Mouse (Mus musculus) neural tube, embryonic 10.5 days (tissue): Measurements from ENCODE around the gene Pdgfa.

Source experiments
- DNase-seq: peaks from one replicate; pipeline ENCODE4 v3.0.0-alpha.2; 2017; ENCODE audit warnings: low spot score; ENCODE audit errors: extremely low spot score

The Pdgfa gene

GRCm38 (mm10) chr5:138994786-138995720, 2.1 kb downstream of the Pdgfa start:
- peak; percentile 76 for DNase-seq

DNA sequence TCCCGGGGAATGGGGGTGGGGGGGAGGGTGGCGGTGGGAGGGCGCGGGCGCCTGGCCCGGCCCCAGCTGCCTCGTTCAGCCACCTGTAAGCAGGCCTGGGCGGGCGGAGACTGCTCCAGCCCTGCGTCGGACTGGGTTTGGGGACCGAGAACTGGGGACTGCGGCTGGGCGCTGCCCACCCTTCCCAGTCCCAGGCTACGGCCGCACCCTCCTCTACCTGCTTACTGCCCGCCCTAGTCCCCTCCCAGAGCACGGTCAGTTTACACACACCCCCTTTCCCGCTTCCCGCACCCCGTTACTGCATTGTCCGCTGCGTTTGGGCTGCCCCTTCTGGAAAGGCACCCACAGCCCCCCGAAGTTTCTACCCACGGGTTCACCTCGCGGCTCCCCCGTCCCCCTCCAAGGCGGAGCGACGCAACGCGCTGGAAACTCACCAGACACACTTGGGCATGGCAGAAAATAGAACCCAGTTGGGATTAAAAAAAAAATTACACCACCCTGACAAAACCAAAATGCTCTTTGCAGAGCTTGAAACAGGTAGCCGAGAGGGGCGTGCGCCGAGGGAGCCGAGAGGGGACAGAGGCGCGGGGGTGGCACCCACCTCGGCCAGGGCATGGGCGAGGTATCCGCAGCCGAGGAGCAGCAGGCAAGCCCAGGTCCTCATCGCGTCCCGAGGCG, 2.9 kb downstream of the Pdgfa start:
- DNase-seq = no peak

GRCm38 (mm10) chr5:138993371-138994107, 3.6 kb downstream of the Pdgfa start:
- peak; percentile 57 for DNase-seq

- peak; percentile 60 for DNase-seq
Measured at GRCm38 (mm10) chr5:138992611-138993370, 4.4 kb downstream of the Pdgfa start.

DNA sequence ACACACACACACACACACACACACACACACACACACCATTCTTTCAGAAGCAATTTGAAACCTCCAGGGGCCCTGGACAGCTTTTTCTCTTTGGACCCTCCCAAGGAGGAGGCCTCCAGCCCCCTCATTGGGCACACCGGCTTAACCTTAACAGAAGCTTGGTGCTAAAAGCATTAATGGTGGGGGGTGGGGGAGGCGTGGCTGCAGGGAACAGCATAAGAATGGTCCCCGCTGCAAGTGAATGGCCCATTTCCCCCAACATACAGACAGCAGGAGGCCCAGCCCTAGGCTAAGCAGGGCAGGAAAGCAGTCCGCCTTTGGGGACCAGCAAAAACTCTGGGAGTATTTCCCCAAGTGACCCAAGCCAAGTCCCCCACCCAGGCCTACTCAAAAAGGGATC, 5.4 kb downstream of the Pdgfa start:
- DNase-seq = peak; percentile 22

GRCm38 (mm10) chr5:138990659-138991380, 6.3 kb downstream of the Pdgfa start:
- no peak for DNase-seq

DNA sequence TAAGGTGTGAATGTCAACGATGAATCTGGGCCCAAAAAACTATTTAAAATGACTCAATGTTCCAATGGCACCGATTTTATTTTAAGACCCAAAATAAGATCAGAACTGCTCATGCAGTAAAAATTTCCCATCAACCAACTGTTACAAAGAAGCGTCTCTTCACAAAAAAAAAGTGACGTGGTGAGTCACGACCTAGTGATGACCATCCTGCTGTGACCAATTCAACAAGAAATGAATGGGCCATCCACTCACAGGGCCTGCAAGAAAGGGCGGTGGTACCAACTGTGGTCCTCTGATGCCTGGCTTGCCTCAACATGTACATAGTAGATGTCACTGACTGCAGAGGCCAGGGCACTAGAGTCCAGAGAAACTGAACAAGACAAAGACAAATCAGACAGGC, 7.6 kb downstream of the Pdgfa start:
- DNase-seq = no peak

DNA sequence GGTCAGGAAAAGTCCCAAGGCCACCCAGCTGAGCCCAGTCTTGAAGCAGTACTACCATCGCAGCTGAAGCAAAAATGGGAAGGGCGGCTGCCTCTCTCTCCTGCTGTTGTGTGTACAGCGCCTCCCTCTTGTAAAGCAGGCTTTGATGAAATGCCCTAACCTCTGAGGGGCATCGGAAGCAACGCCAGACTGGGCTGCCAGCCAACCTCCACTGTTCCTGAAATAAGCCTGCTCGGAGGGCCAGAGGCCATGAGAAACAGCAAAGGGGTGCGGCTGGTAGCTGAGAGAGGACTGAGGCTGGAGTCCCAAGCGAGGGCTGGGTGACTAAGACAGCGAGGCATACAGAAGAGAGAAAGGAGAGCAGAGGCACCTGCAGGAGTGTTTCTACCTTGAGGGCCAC, 8.4 kb downstream of the Pdgfa start:
- no peak for DNase-seq

GRCm38 (mm10) chr5:138987994-138988393, 9.2 kb downstream of the Pdgfa start:
- DNase-seq = no peak

DNA sequence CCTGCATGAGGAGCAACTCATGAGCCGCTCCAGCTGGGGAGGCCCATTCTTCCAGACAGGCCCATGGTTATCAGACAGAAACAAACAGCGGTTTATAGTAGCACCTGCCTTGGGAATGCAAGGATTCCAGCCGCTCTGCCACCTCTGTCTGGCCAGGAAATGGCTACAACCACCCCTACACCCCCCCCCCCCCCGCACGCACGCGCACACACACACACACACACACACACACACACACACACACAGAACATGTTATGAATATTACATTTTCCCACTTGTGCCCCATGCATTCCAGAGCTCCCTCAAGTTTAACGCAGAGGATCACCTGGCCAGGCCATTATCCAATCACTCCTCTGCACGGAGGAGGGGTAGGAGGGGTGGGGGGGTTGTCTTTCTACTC, 15.2 kb downstream of the Pdgfa start:
- DNase-seq = no peak

- DNase-seq = no peak
Measured at GRCm38 (mm10) chr5:138980608-138981007, 16.6 kb downstream of the Pdgfa start.

DNA sequence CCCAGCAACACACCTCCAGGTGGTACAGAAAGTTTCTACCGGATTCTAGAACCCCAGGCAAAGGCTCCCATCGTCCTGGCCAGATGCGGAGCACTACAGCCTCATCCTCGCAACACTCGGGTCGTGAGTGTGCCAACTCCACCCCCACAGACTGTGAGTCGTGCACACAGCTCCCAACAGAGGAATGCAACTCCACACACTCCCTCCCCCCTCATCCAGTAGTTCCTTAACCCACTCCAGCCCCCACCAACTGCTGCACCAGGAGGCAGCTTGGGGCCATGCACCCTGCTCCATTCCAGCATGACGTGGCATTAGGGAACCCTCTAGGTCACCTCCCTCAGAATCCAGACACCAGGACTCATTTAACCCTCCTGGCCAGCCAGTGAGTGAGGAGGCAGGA, 17.3 kb downstream of the Pdgfa start:
- DNase-seq = no peak

DNA sequence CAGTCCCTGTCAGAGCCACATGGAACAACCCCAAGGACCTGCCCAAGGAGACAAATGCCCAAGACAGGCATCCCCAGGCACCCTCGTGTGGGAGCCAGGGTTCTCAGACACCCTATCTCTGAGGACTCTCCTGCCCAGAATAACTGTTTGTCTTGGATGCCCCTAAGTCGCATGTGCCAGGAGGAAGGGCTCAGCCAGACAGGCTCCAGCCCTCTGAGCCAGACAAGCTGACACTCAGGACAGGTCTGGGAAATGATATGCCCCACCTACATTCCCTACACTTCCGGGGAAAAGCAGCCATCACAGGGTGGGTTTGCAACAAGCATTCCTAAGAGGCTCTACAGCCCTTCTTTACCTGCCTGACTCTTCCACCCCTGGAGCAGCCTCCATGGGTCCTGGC, 19.4 kb downstream of the Pdgfa start:
- no peak for DNase-seq

DNA sequence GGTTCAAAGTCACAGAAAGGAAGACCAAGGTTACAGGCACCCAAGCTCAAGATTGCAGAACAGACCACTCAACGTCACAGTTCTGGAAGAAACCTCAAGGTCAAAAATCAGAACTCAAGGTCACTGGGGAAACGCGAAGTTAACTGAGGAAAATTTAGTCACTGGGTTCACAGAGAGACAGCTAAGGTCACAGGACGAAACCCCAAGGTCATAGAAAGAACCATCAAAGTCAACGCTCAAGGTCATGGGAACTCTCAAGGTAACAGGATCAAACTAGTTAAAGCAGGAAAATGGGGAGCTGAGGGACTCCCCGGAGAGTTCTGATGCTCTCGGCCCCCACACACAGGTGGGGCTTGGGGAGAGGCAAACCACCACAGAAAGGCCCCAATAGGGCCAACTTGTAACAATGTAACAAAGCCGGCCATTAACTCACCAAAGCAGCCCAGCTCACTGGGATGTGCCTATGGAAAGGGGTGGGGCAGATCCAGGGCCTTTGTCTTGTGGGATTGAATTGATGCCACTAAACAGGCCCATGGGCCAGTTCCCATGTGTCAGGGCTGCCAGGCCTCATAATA, 22.2 kb downstream of the Pdgfa start:
- DNase-seq = no peak

DNA sequence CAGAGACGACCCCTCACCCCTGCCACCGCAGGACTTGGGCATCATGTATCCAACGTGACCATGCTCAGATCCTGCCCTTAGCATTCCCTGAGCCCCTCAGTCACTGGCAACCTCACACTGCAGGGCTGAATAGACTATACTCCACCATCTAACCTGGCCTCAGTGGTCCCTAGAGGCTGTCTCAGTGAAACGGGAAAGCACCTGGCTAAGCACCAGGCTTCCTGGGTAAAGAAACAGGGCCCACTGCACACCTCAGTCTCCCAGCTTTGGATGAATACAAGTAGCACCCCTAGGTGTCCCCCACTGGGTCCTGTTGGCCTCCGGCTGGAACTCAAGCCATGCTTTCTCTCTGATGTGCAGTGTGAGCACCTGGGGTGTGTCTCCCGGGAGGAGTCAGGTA, 23.7 kb downstream of the Pdgfa start:
- DNase-seq = no peak

- no peak for DNase-seq
Measured at GRCm38 (mm10) chr5:138971405-138971804, 25.8 kb downstream of the Pdgfa start.

DNA sequence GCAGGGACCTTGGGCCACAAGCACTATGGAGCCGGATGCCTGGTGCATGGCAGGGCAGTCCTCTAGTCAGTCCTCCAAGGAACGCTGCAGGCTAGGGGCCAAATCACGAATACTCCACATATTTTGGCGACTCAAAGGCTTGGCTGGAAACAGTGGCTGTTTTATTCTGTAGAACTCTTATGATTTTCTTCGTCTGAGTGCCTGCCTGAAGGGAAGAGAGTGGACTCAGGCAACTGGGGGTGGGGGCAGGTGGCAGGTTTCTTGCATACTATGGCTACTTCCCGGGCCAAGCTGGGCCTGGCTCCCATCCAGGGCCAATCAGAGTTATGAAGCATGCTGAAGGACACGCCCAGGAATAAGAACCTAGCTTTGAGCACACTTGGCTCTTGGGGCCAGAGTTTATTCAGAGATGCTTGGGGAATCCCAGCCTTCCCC, 27.1 kb downstream of the Pdgfa start:
- DNase-seq = no peak

GRCm38 (mm10) chr5:138966033-138966724, 31.0 kb downstream of the Pdgfa start:
- no peak for DNase-seq

- DNase-seq = no peak
Measured at GRCm38 (mm10) chr5:138965590-138965989, 31.6 kb downstream of the Pdgfa start.

- DNase-seq = peak; percentile 22
Measured at GRCm38 (mm10) chr5:138956427-138956833, 40.7 kb downstream of the Pdgfa start.
